Mouse (Mus musculus): ENCODE measurements around the gene Olfr1513.
"Not testable (repeated sequence)": the region's sequence is repeated elsewhere in the genome, so short reads cannot be mapped to it uniquely, and the experiment has no call there.

Olfr1513 gene

GRCm38 (mm10) chr14:52356308-52356707 lies at the start of gene Olfr1513:
TSS of gene Olfr1513 (minus strand) at chr14:52356408.
- no peak for DNase-seq (ENCODE audit: low spot score)

- DNase-seq (ENCODE audit: low spot score), result no peak
Measured at GRCm38 (mm10) chr14:52397279-52397678, 41.1 kb upstream of the Olfr1513 start, which contains the start of gene Olfr1511. TSS of gene Olfr1511 (minus strand) at chr14:52397379.

GRCm38 (mm10) chr14:52390084-52390848 lies 34.1 kb upstream of the Olfr1513 start:
- not testable (repeated sequence) for DNase-seq (ENCODE audit: low spot score)

- no peak for DNase-seq (ENCODE audit: low spot score)
Measured at GRCm38 (mm10) chr14:52379068-52379467, 22.9 kb upstream of the Olfr1513 start, which contains the start of gene Olfr1512. TSS of gene Olfr1512 (minus strand) at chr14:52379168.

- DNase-seq (ENCODE audit: low spot score), result peak; percentile 7
Measured at GRCm38 (mm10) chr14:52368741-52369140, 12.5 kb upstream of the Olfr1513 start.

GRCm38 (mm10) chr14:52339512-52339852 lies 16.7 kb downstream of the Olfr1513 start:
- DNase-seq (ENCODE audit: low spot score), result no peak

- DNase-seq (ENCODE audit: low spot score), result peak; percentile 74
Measured at GRCm38 (mm10) chr14:52338751-52339511, 17.3 kb downstream of the Olfr1513 start.

- no peak for DNase-seq (ENCODE audit: low spot score)
Measured at GRCm38 (mm10) chr14:52332171-52332570, 24.0 kb downstream of the Olfr1513 start.

- DNase-seq (ENCODE audit: low spot score), result no peak
Measured at GRCm38 (mm10) chr14:52331069-52331750, 25.0 kb downstream of the Olfr1513 start.

- no peak for DNase-seq (ENCODE audit: low spot score)
Measured at GRCm38 (mm10) chr14:52327910-52328812, 28.0 kb downstream of the Olfr1513 start, which contains the start of gene Sall2. TSS of gene Sall2 (minus strand) at chr14:52328762.

- no peak for DNase-seq (ENCODE audit: low spot score)
Measured at GRCm38 (mm10) chr14:52327375-52327901, 28.8 kb downstream of the Olfr1513 start.

- DNase-seq (ENCODE audit: low spot score), result no peak
Measured at GRCm38 (mm10) chr14:52325890-52326289, 30.3 kb downstream of the Olfr1513 start.

GRCm38 (mm10) chr14:52319361-52319760 lies 36.8 kb downstream of the Olfr1513 start:
- DNase-seq (ENCODE audit: low spot score), result no peak

GRCm38 (mm10) chr14:52316441-52317225 lies 39.6 kb downstream of the Olfr1513 start:
- no peak for DNase-seq (ENCODE audit: low spot score)

- DNase-seq (ENCODE audit: low spot score), result no peak
Measured at GRCm38 (mm10) chr14:52315792-52316440, 40.3 kb downstream of the Olfr1513 start.

- DNase-seq (ENCODE audit: low spot score), result no peak
Measured at GRCm38 (mm10) chr14:52315283-52315780, 40.9 kb downstream of the Olfr1513 start.

GRCm38 (mm10) chr14:52314808-52315150 lies 41.4 kb downstream of the Olfr1513 start:
- no peak for DNase-seq (ENCODE audit: low spot score)

- no peak for DNase-seq (ENCODE audit: low spot score)
Measured at GRCm38 (mm10) chr14:52313931-52314807, 42.0 kb downstream of the Olfr1513 start.

GRCm38 (mm10) chr14:52310906-52311305 lies 45.3 kb downstream of the Olfr1513 start:
- DNase-seq (ENCODE audit: low spot score), result no peak
